Mouse (Mus musculus): ENCODE data around the gene Maco1.

- TF ChIP-seq POLR2A (IDR thresholded peaks at IDR 0.05; ENCODE audit: extremely low read depth, insufficient read depth, low read length) = no peak
- no peak for TF ChIP-seq CTCF (IDR thresholded peaks at IDR 0.05; ENCODE audit: extremely low read depth, insufficient read depth, low read length)
Observed at GRCm38 (mm10) chr4:134772805-134773674, 80.1 kb downstream of the Maco1 start.
